Mouse (Mus musculus) CD4-positive helper T cell, adult 2 months (primary cell): ENCODE results near the gene Car5a.

Source experiments
- DNase-seq: peaks from one replicate; pipeline ENCODE4 v3.0.0-alpha.2; 2012; ENCODE audit warnings: low read depth, missing footprints, low spot score

Gene Car5a

GRCm38 (mm10) chr8:121881921-121882320, 62.8 kb downstream of the Car5a start:
- no peak for DNase-seq

- DNase-seq = no peak
Measured at GRCm38 (mm10) chr8:121880818-121881217, 63.9 kb downstream of the Car5a start.

DNA sequence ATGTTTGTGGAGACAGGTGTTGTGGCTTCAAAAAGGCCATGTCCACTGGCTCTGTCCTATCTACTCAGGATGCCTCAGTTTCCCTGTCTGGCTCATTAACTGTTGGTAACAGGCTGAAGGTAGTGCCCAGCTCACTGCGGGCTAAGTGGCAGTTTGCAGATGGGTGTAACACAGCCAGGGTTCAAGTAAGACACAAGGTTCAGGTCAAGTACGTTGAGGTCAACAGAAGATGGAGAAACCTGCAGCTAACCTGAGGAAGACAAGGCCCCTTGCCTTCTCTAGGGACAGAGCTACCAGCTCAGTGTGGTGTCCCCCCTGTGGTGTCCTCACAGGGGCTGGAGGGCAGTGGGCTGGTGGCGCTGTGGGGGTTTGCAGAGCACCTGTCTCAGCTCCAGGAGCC, 65.0 kb downstream of the Car5a start:
- DNase-seq = no peak

GRCm38 (mm10) chr8:121877828-121878480, 66.8 kb downstream of the Car5a start:
- DNase-seq = no peak

DNA sequence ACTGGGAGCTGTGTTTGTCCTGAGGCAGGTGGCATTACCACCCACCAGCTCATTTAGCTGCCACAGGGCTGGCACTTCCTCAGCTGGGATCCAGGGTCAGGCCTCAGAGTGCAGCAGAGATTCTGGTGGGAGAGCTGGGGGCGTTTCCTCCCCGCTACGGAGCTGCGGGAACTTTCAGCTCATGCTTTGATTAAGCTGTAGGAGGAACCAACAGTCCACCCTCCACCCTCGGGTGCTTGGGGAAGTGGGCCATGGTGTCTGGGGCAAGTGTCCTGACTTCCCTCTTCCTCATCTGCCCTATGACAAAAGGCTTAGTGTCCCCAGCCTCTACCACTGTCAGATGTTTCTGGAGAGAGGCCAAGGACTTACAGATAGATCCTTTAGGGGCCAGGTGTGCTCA, 67.5 kb downstream of the Car5a start:
- no peak for DNase-seq

DNA sequence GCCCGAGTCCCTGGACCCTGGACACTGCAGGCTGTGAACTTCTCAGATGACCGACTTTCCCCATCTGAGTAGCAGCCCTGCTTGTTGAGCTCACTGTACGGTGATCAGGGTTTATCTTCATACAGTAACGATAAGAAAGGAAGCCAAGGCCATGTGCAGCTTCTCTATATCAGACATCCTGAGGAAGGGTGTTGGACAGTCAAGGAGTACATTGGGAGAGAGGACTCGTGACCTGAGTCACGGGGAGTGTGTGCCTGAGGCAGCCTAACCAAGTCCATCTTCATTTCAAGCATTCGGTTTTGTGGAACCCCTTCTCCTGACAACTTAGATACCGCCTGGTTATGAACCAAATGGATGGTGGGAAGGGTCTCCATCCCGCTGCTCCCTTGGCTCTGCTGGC, 69.2 kb downstream of the Car5a start:
- no peak for DNase-seq

DNA sequence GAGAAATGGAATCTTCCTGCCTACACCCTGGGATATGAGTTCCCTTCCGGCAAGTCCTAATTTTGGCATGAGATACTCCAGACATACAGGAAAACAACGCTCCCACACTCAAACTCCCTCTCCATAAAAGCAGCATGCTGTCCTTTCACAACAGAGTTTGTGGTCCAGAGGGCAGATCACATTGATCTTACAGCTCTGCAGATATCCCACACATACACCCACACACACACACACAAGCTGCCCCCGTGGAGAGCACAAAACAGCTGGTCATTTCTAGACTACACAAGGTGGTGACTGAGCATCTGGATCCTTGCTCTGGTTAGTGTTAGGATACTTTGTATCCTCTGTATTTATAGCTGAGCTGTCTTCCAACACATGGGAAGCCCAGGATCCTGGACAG, 69.7 kb downstream of the Car5a start:
- no peak for DNase-seq

GRCm38 (mm10) chr8:121874031-121874430, 70.7 kb downstream of the Car5a start:
- peak; percentile 30 for DNase-seq

DNA sequence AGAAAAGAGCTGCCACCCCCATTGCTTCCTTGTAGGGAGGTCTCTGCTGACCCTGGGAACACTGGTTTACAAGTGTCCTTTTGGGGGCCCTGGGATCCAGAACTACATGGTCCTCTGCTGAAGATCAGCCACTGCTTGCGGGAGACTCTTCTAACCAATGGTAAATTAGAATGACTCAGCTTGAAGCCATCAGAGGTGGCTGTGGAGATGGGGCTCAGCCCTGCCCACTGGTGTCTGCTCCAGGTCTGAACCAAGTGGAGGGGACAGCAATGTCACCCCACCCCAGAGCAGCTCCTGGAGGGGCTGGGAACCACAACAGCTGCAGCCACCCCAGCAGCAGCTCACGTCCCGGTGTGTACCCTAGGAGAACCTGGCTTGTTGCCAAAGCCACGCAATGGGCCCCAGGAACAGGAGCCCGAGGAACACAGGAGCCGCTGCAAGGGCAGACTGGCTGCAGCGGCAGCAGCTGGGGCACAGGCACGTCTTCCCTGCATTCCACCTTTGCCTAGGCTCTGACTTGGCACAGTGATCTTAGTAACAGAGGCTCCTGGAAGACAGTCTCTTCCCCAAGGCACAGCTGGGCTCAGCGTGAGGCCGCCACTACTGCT, 72.8 kb downstream of the Car5a start:
- no peak for DNase-seq

DNA sequence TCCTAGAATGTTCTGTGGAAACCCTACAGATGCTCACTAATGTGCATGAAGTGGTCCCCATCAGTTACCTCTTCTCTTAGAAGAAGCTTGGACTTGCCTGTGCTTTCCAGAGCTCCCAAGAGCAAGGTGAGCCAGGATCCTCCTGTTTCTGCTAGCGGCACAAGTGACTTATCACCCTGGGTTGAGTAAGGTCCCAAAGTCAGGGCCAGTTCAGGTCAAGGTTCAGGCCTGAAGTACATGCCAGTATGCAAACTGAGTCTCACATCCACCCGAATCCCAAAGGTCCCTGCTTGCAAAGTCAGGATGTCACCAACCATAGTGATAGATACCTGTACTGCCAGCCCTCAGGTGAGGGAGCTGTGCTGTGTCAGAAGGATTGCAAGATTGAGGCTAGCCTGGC, 74.5 kb downstream of the Car5a start:
- DNase-seq = no peak

GRCm38 (mm10) chr8:121868896-121869295, 75.8 kb downstream of the Car5a start:
- no peak for DNase-seq

DNA sequence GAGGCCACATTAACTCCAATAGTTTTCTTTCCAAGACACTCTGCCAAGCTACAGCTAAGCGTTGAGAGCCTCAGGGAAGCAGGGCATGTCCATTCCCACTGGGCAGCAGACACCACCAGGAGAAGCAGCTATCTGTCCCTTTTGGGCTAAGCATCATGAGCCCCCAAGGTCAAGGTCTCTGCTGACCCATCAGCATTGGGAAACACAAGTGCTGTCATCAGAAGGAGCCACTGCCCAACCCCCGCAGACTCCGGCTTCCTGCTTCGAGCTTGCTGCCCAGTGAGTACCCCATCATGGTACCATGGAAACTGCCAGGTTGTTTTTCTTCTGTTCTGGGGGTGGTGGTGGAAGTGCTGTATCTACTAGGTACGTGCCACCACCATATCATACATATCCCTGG, 76.5 kb downstream of the Car5a start:
- no peak for DNase-seq
